In the genomic region with DNA sequence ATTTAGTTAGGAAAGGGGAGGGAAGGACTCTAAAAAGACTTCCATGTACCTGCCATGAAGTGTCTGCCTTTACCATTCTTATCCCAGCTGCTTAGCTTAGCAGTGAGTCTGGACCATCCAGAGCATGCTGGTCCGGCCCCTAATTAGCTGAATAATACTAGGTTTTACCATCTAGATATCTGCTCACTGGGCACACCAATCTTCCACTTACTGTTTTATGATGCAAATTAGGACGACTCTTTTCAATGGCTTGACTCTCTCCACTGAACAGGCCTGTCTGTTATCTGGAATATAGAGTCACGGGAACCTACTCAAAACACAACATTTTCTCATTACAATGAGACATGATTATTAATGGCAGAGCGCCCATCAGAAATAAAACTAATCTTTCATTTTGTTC, we compare ENCODE assay signal across 23 mouse cellular contexts. TPM values are rescaled to one million over a fixed set of nuclear protein-coding genes. Genes with fewer than 3 reads are reported as not detected.
DNase-seq lines count a peak whose midpoint lies in the region; ATAC-seq and TF ChIP-seq lines count a peak whose summit lies in the region.
"Had no signal": no experiment of that assay in that cellular context is flagged by ENCODE, and none has a peak within 500 bp of the region (broad histone marks: within the 10 kb centered on the region; RNA-seq: fewer than 3 reads in every experiment).

No protein-coding gene starts in this region.

- 31% methylated on average over 4 of the region's 4 CpGs for WGBS in forebrain, embryonic 12.5 days
- 71% methylated on average over 4 of the region's 4 CpGs for WGBS in forebrain, embryonic 10.5 days
- 38% methylated on average over 4 of the region's 4 CpGs for WGBS in midbrain, embryonic 13.5 days
- WGBS in midbrain, embryonic 11.5 days: 65% methylated on average over 4 of the region's 4 CpGs
- WGBS in forebrain, embryonic 15.5 days: 16% methylated on average over 4 of the region's 4 CpGs

- H3K9ac ChIP-seq in forebrain, embryonic 12.5 days: no peak overlapping the region
- no peak overlapping the region for H3K9ac ChIP-seq in midbrain, embryonic 13.5 days (replicated peaks)
- no peak overlapping the region for H3K9ac ChIP-seq in midbrain, embryonic 11.5 days (ENCODE audit: low read length)
- H3K9ac ChIP-seq in forebrain, embryonic 15.5 days (replicated peaks): no peak overlapping the region
- H3K9ac ChIP-seq: embryonic facial prominence, embryonic 12.5 days had no signal

- no peak for DNase-seq in forebrain, embryonic 10.5 days (ENCODE audit: extremely low spot score, low spot score)
- no peak for DNase-seq in midbrain, embryonic 11.5 days (ENCODE audit: low spot score, missing footprints)
- peak; percentile 86 for DNase-seq in brain, embryonic 14.5 days (ENCODE audit: low read depth)
- DNase-seq in gastrocnemius, adult 2 months: no peak
- DNase-seq: adrenal gland, postnatal 10 days; cerebellum, adult 11-12 months; cerebellum, adult 9-10 months; cerebellum, postnatal 25 days; gastrocnemius, postnatal 10 days; heart, adult 18-20 months; heart, postnatal 10 days; heart, postnatal 4 days had no signal

- H3K27ac ChIP-seq in forebrain, embryonic 12.5 days: no peak overlapping the region
- H3K27ac ChIP-seq in forebrain, embryonic 10.5 days: no peak overlapping the region
- H3K27ac ChIP-seq in midbrain, embryonic 13.5 days: no peak overlapping the region
- no peak overlapping the region for H3K27ac ChIP-seq in midbrain, embryonic 11.5 days (ENCODE audit: low read depth, low read length)
- H3K27ac ChIP-seq in forebrain, embryonic 15.5 days (replicated peaks): no peak overlapping the region
- no peak overlapping the region for H3K27ac ChIP-seq in gastrocnemius, adult 2 months
- H3K27ac ChIP-seq: embryonic facial prominence, embryonic 12.5 days; heart, embryonic 10.5 days had no signal

- no peak for TF ChIP-seq POLR2A in brain, embryonic 14.5 days (IDR thresholded peaks at IDR 0.05; ENCODE audit: borderline replicate concordance, extremely low read depth, insufficient read depth, insufficient read length, poor library complexity, severe bottlenecking)

- H3K4me1 ChIP-seq in forebrain, embryonic 12.5 days: peaks cover 13% of the 10 kb centered on the region
- H3K4me1 ChIP-seq in forebrain, embryonic 10.5 days: peaks cover 21% of the 10 kb centered on the region
- H3K4me1 ChIP-seq in midbrain, embryonic 13.5 days (replicated peaks): peaks cover 11% of the 10 kb centered on the region; the same call in 1 of the 2 replicates
- H3K4me1 ChIP-seq in midbrain, embryonic 11.5 days (ENCODE audit: control insufficient read depth, insufficient read depth, low read length): no peaks in the 10 kb centered on the region
- H3K4me1 ChIP-seq in forebrain, embryonic 15.5 days: peaks cover 17% of the 10 kb centered on the region
- H3K4me1 ChIP-seq: embryonic facial prominence, embryonic 12.5 days; heart, embryonic 10.5 days had no signal

- H3K9me3 ChIP-seq in forebrain, embryonic 12.5 days: no peaks in the 10 kb centered on the region
- H3K9me3 ChIP-seq in forebrain, embryonic 10.5 days: peaks cover 5% of the 10 kb centered on the region
- no peaks in the 10 kb centered on the region for H3K9me3 ChIP-seq in midbrain, embryonic 13.5 days
- no peaks in the 10 kb centered on the region for H3K9me3 ChIP-seq in midbrain, embryonic 11.5 days (ENCODE audit: control insufficient read depth, low read length)
- H3K9me3 ChIP-seq in forebrain, embryonic 15.5 days: no peaks in the 10 kb centered on the region
- H3K9me3 ChIP-seq: embryonic facial prominence, embryonic 12.5 days; heart, embryonic 10.5 days had no signal

- H3K27me3 ChIP-seq in forebrain, embryonic 12.5 days: no peaks in the 10 kb centered on the region
- no peaks in the 10 kb centered on the region for H3K27me3 ChIP-seq in forebrain, embryonic 10.5 days (ENCODE audit: poor library complexity, severe bottlenecking)
- no peaks in the 10 kb centered on the region for H3K27me3 ChIP-seq in midbrain, embryonic 13.5 days
- H3K27me3 ChIP-seq in midbrain, embryonic 11.5 days (ENCODE audit: control insufficient read depth, insufficient read depth, low read length): no peaks in the 10 kb centered on the region
- no peaks in the 10 kb centered on the region for H3K27me3 ChIP-seq in forebrain, embryonic 15.5 days
- H3K27me3 ChIP-seq: embryonic facial prominence, embryonic 12.5 days had no signal

- H3K36me3 ChIP-seq in forebrain, embryonic 12.5 days (replicated peaks): no peaks in the 10 kb centered on the region
- no peaks in the 10 kb centered on the region for H3K36me3 ChIP-seq in forebrain, embryonic 10.5 days (replicated peaks)
- H3K36me3 ChIP-seq in midbrain, embryonic 13.5 days: no peaks in the 10 kb centered on the region
- no peaks in the 10 kb centered on the region for H3K36me3 ChIP-seq in midbrain, embryonic 11.5 days (ENCODE audit: control insufficient read depth, insufficient read depth, low read length)
- H3K36me3 ChIP-seq in forebrain, embryonic 15.5 days: no peaks in the 10 kb centered on the region
- H3K36me3 ChIP-seq: embryonic facial prominence, embryonic 12.5 days; heart, embryonic 10.5 days had no signal

- intact Hi-C loops in gastrocnemius, adult 2 months (cut with DNase I): no loop called here

- TF ChIP-seq CTCF in brain, embryonic 14.5 days (IDR thresholded peaks at IDR 0.05; ENCODE audit: borderline replicate concordance, extremely low read depth, insufficient read depth, insufficient read length): no peak
- TF ChIP-seq CTCF in gastrocnemius, adult 2 months (IDR thresholded peaks at IDR 0.05): no peak

- no peak overlapping the region for H3K4me2 ChIP-seq in forebrain, embryonic 12.5 days
- H3K4me2 ChIP-seq in midbrain, embryonic 13.5 days (replicated peaks): no peak overlapping the region
- H3K4me2 ChIP-seq in midbrain, embryonic 11.5 days: no peak overlapping the region
- H3K4me2 ChIP-seq in forebrain, embryonic 15.5 days (replicated peaks): no peak overlapping the region
- H3K4me2 ChIP-seq: embryonic facial prominence, embryonic 12.5 days had no signal

- no peak overlapping the region for H3K4me3 ChIP-seq in forebrain, embryonic 12.5 days (replicated peaks)
- H3K4me3 ChIP-seq in forebrain, embryonic 10.5 days: no peak overlapping the region
- H3K4me3 ChIP-seq in midbrain, embryonic 13.5 days (replicated peaks): no peak overlapping the region
- no peak overlapping the region for H3K4me3 ChIP-seq in midbrain, embryonic 11.5 days (ENCODE audit: low read depth, low read length)
- H3K4me3 ChIP-seq in forebrain, embryonic 15.5 days: no peak overlapping the region
- no peak overlapping the region for H3K4me3 ChIP-seq in gastrocnemius, adult 2 months
- H3K4me3 ChIP-seq: embryonic facial prominence, embryonic 12.5 days; heart, embryonic 10.5 days had no signal

- peak; percentile 76 for ATAC-seq in forebrain, embryonic 12.5 days (ENCODE audit: low FRiP score)
- 0 out of 2 replicates have a peak, but pooled peaks have one; percentile 43 for ATAC-seq in midbrain, embryonic 13.5 days
- ATAC-seq in midbrain, embryonic 11.5 days (ENCODE audit: low FRiP score): no peak
- peak; percentile 58; the same call in 1 of the 2 replicates for ATAC-seq in forebrain, embryonic 15.5 days (replicated peaks)
- ATAC-seq: hindbrain, embryonic 16.5 days; inflammation-experienced regulatory T-cells, adult 6 months had no signal

RNA-seq across cellular contexts. Expression of gene Gm19935, which starts 55.7 kb away (rescaled TPM):
- polyA plus RNA-seq in forebrain, embryonic 12.5 days (2016; fragmentation: Nextera tagmentation; extraction: Ambion mirVana): not detected in 2 replicates
- polyA plus RNA-seq in forebrain, embryonic 10.5 days (2016; fragmentation: Nextera tagmentation; extraction: Ambion mirVana): not detected in 2 replicates
- polyA plus RNA-seq in midbrain, embryonic 13.5 days (2015; fragmentation: Nextera tagmentation; extraction: Ambion mirVana): not detected in 2 replicates
- not detected in 2 replicates for polyA plus RNA-seq in midbrain, embryonic 11.5 days (2014; fragmentation: Nextera tagmentation; extraction: Ambion mirVana)
- polyA plus RNA-seq in brain, embryonic 14.5 days (2012; rRNA removed): 0.33 and 1.2 TPM in 2 replicates
- 0.19 and 1.1 TPM in 2 replicates for polyA plus RNA-seq in forebrain, embryonic 15.5 days (2015; fragmentation: Nextera tagmentation; extraction: Ambion mirVana)
- not detected for total RNA-seq in gastrocnemius, adult 2 months (2021)
- total RNA-seq: adrenal gland, postnatal 10 days; adrenal gland, postnatal 4 days; gastrocnemius, postnatal 10 days; gastrocnemius, postnatal 4 days; heart, postnatal 10 days; heart, postnatal 4 days; MEL had no signal
- polyA plus RNA-seq: embryonic facial prominence, embryonic 12.5 days; heart, embryonic 10.5 days; heart, embryonic 14.5 days; inflammation-experienced regulatory T-cells, adult 6 months had no signal
